Mouse (Mus musculus) CD8-positive naive resting alpha-beta T cell, adult 57 days (primary cell): Measurements from ENCODE around the gene Nbea. TPM values are rescaled to one million over a fixed set of nuclear protein-coding genes. Genes with fewer than 3 reads are reported as not detected.

Experiments used
- total RNA-seq: library from RNA; stranded (reverse); gene quantifications from one replicate; pipeline ENCODE4 v1.2.4, GENCODE M21; 2023

Nbea gene
- total RNA-seq = not detected

DNA sequence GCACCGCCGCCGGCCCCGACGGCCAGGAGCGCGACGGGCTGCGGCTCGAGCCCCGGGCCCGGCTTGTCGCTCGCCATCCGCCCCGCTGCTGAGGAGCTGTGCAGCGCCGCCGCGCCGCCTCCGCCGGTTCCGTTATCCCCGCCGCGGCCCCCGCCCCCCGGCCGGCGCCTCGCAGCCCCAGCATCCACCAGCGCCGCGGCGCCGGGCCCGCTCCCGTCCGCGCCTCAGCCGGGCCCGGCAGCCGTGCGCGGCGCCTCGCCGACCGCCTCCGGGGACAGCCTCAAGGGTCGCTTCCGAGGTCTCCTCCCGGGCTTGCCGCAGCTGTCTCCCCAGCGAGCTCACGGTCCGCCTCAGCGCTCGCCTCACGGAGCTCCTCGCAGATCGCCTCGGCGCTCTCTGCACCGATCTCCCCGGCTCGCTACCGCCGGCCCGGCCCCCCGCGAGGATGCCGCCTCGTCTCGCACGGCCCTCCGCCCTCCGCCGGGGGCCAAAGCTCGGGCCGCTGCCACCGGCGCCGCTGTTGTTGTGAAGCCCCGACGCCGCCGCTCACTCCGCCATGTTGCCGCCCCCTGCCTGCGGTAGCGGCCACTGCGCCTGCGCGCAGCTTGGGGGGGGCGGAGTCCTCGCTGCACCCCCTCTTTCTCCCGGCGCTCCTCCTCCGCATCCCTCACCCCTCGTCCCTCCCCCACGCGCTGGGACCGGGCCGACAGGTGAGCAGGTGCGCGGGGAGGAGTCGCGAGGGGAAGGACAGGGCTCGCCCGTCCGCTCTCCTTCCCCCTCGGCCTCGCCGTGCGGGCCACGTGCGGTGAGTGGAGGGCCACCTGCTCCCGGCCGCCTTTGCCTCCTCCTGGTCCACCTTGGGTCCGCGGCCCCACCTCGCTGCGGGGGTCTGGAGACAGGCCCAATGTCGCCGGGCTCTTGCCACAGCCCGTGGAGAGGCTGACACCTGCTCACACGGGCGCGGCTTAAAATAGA is at the start of gene Nbea:
Gene Nbea, minus strand, starts transcription at position 543 of the 975 bp plus-strand sequence.

DNA sequence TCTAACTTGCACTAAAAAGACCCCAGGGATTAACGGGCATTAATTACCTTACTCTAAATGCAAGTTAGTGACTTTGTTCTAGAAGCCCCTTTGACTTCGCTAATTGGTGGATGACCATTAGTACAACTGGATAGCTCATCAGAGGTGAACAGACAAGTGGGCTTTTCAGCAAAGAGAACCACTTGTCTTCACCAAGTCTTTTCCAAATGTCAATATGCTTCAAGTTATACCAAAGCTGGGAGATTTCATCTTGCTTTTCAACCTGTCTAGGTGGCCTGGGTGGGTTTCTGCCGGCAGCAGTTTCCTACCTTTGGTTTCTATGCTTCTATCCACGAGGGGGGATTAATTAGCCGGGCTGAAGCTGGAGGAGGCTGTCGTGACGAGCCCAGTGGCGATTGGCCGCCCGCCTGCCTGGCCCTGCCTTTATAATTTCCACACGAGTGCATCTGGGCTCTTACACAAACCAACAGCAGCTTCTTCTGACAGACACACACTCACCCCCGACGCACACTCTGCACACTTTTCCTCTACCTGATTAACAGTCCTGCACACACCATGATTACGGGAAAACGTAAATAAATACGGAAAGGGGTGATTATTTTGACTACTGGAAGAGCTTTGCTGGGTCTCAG is 401.3 kb downstream of the Nbea start, which contains the start of gene Mab21l1:
Gene Mab21l1, plus strand, starts transcription at position 455 of the 632 bp plus-strand sequence.

